Mouse (Mus musculus) cerebellum, adult (tissue): Measurements from ENCODE around the gene Catsperz.

Experiments used
- ATAC-seq: cut with Nextera tagmentation; 2 replicates; pipeline ENCODE4 v1.9.2; 2017; ENCODE audit warnings: mild to moderate bottlenecking, moderate library complexity, mixed read lengths; ENCODE audit not compliant: insufficient number of reproducible peaks, low FRiP score, low TSS enrichment

Gene Catsperz

GRCm38 (mm10) chr19:6948186-6948585, 23.0 kb upstream of the Catsperz start:
- no peak for ATAC-seq

GRCm38 (mm10) chr19:6947742-6948141, 22.6 kb upstream of the Catsperz start:
- ATAC-seq, result no peak

GRCm38 (mm10) chr19:6943709-6944108, 18.5 kb upstream of the Catsperz start:
- no peak for ATAC-seq

DNA sequence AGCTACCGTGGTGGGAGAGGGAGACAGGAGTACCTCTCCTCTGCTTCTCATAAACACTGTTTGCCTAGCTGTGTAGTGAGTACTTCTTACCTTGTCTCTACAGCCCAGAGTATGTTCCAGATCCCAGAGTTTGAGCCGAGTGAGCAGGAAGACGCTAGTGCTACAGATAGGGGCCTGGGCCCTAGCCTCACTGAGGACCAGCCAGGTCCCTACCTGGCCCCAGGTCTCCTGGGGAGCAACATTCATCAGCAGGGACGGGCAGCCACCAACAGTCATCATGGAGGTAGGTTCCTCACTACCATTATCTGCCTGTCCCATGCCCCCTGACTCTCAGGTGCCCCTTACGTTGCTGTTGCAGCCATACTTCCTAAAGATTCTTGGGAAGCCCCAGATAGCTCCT, 17.6 kb upstream of the Catsperz start:
- no peak for ATAC-seq

DNA sequence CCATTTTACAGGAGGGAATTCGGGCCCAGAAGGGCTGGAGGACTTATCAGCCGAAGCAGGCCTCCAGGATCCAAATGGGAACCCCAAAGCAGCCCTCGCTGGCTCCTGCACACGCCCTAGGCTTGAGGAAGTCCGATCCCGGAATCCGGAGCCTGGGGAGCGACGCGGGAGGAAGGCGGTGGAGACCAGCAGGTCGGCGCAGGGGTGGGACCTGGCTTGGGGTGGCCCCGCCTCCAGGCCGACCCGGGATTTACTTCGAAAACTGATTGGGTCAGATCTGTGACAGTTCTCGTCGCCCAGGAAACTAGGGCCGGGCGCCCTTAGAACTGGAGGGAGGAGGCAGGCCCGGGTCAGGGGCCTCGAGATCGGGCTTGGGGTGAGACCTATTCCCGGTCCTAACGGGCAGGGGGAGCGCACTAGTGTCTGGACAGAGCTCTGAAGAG, 17.1 kb upstream of the Catsperz start, which contains the start of gene Gpr137:
Gpr137 (minus strand) TSS at position 232 of the 443 bp plus-strand sequence.
- peak; percentile 73 for ATAC-seq

DNA sequence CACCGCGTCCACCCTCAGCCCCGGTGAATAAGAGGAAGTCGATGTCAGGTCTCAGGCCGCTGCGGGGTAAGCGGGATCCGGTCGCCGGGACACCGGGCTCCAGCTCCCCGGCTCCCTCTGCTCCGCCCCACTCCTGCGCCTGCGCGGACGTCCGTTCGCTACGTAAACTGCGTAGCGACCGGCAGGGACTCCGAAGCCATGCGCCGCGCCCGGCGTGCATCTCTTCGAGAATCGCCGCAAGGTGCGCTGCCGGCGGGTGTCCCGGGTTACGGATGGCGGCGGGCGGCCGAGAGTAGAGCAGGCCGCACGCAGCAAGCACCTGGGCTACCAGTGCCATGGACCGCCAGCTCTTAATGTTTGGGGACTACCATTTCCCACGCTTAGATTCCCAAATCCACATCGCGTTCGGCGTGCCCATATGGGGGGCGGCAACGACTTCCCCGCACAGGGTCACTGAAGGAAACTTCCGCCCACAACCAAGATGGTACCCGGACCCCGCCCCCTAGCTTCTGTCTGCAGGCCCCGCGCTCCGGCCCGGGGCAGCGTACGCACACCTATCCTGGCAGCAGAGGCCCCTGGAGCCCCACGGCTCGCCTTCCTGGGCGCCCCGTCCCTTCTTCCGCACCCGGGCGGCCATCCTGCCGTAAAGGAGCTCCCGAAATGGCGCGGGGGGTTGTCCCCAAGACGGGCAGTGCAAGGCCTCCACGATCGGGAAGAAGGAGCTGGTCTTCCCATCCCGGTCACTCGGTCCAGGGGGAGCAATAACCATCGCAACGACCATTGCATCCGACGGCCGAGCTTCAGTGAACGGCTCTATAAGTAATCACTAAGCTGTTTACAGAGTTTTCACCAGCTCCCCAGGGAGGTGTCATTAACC, 16.4 kb upstream of the Catsperz start, which contains the start of gene Bad:
Bad (plus strand) TSS at position 490 of the 877 bp plus-strand sequence.
- ATAC-seq, result peak; percentile 70

GRCm38 (mm10) chr19:6940396-6941351, 15.5 kb upstream of the Catsperz start:
- ATAC-seq, result 0 out of 2 replicates have a peak, but pooled peaks have one; percentile 8

GRCm38 (mm10) chr19:6939106-6940002, 14.2 kb upstream of the Catsperz start:
- ATAC-seq, result no peak

DNA sequence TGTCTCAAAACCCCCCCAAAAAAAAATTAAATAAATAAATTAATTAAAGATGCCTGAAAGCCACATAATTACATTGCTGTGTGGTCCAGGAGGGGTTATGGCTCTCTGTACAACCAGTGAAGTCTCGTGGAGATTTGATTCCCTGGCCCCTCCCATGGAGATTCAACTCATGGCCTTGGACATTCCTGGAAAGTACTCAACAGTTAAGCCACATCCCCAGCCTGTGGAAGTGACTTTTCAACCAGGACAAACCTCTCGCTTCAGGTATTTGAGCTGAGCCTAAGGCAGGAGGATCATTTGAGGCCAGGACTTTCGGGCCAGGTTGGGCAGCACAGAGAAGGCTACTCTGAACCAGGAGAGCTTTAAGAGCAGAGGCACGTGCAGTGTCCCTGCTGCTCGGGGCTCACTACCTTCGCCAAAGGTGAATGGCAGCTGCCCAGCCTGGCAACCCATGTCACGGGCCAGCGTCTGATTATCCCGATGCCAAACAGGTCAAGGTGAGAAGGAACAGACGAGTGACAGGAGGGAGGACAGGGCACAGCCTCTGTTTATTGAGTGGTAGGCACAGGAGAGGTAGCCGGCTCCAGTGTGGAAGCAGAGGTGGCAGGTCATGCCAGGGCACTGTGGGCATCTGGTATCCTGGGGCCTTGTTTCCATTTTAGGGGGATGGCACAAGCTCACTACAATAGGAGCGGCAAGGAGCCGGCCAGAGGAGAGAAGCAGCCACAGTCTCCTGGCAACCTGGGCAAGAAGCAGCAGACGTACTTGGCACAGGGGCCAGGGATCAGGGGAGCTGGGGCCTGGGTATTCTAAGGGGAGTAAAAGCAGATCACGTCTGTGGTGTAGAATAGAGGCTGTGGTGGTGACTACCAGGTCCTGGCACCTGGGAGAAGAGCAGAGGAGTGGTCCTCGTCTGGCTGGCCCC, 12.6 kb upstream of the Catsperz start:
- no peak for ATAC-seq

GRCm38 (mm10) chr19:6936299-6936698, 11.1 kb upstream of the Catsperz start:
- ATAC-seq, result no peak

GRCm38 (mm10) chr19:6934195-6934977, 9.2 kb upstream of the Catsperz start, which contains the start of gene Kcnk4:
Gene Kcnk4 (minus strand): TSS chr19:6934515.
- ATAC-seq, result no peak

DNA sequence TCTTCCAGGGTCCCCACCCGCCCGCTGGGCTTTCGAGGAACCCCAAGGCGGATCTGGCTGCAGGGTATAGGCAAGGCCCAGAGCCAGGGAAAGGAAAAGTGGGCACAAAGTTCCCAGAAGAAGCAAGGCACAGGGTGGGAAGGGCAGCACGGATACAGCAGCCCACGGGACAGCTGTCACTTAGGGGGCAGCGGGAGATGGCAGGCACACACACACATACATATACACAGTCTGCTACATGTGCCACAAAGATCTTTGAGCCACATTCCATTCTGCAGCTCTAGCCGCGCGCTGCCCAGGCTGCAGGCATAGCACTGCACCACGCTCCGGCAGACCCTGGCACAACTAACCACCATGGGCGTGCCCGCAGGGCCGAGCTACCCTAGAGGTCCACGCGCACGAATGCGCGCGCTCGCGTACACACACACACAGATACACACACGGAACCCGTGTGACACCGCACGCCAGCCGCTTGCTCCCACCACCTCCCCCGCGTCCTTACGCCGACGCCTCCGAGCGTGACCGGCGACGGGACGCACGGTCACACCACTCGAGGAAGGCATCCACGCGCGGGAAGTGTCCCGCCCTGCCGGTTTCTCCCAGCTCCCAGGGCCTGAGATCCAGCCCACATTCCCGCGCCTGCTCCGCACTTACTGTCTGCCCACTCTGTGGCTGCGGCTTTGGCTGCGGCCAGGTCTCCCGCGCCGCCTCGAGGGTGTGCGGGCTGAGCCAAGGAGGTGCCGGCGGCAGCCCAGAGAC, 8.4 kb upstream of the Catsperz start:
- ATAC-seq, result peak; percentile 37; the same call in 1 of the 2 replicates

- ATAC-seq, result no peak
These were observed 7.9 kb upstream of the Catsperz start for GRCm38 (mm10) chr19:6933102-6933435.

DNA sequence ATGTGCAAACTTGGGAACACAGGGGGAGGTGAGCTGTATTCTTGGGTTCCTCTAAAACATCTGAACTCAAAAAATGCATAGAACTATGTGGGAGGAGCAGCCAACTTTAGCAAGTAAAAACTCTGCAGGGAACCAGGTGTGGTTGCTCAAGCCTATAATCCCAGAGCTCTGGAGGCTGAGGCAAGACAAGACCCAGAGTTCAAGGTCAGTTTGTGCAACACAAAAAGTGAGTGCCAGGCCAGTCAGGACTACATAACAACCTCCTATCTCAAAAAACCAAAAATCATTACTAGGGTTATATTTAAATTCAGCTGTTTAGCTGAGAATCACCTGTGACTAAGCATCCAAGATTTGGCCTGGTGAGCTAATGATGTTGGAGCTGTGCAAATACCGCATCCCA, 6.8 kb upstream of the Catsperz start:
- ATAC-seq, result no peak

GRCm38 (mm10) chr19:6931002-6931401, 5.8 kb upstream of the Catsperz start:
- ATAC-seq, result no peak

- ATAC-seq, result no peak
These were observed 2.9 kb upstream of the Catsperz start for GRCm38 (mm10) chr19:6928080-6928479.

DNA sequence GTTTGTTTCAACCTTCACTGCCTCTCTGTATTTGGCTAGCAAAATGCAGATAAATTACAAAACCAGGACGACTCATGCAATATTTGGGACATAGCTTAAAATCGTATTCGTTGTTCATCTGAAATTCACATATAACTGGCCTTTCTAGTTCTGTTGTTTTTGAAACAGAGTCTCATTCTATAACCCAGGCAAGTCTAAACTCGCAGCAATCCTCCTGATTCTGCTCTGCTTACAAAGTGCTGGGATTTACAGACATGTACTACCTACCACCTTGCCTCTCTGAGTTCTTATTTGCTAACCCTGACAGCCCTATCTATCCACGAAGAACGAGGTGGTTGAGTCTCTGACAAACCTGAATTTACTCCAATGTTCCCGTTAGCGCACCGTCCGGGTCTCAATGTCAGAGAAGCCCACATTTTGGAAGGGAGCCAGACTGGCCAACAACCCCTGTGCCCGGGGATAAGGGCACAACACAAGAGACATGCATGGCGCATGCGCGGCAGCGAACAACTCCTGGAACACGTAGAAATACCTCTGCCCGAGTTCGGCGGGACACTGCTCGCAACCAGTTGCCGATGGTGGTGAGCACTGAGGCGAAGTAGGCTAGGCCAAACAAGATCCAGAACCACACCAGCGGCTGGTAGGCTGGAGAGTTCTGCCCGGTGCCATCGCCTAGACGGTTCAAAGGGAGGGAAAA, 1.5 kb upstream of the Catsperz start:
- no peak for ATAC-seq
